Mouse (Mus musculus): ENCODE results near the gene Ep400.
"Not testable (repeated sequence)": the region's sequence is repeated elsewhere in the genome, so short reads cannot be mapped to it uniquely, and the experiment has no call there.

The Ep400 gene

DNA sequence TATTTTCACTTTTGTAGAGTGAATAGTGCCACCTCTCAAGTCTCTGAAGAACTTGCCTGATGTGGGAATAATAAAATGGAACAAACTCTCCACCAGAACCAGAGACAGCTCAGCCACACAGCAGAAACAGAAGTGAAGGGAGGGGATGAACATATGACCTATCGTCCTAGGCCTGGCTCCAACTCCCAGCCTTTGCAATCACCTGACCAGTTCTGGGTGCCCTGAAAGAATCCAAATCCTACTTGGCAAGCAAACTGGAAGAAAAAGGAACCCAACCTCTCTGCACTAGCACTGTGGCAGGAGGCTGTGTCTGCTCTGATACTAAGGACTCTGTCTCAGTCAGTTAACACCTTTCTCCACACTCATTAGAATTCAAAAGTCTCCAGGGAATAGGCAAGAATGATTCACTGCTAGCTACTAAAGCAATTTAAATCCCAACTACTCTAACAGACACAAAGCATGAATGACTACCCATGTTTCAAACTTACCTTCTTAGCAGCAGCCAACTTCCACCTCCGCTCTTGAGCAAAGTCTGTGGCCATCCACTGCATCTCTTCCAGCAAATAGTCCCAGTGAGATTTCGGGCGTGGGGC, 37.2 kb downstream of the Ep400 start:
- no peak overlapping the region for H3K4me3 ChIP-seq (replicated peaks; ENCODE audit: low read length)
- no peaks in the 10 kb centered on the region for H3K9me3 ChIP-seq (ENCODE audit: low read length)
- no peak for TF ChIP-seq POU5F1 (IDR thresholded peaks at IDR 0.05; ENCODE audit: borderline replicate concordance, low read length)
- TF ChIP-seq NANOG (IDR thresholded peaks at IDR 0.05; ENCODE audit: borderline replicate concordance, low read length), result no peak
- TF ChIP-seq CTCF (conservative IDR thresholded peaks at IDR 0.05; ENCODE audit: low read length), result no peak
- H3K4me1 ChIP-seq (replicated peaks; ENCODE audit: low read depth, low read length), result 0 out of 2 replicates have a peak, but pooled peaks cover 8% of the 10 kb centered on the region
- no peaks in the 10 kb centered on the region for H3K27me3 ChIP-seq (ENCODE audit: insufficient read depth, low read length)
- H3K36me3 ChIP-seq (ENCODE audit: insufficient read depth, low read length), result peaks cover 93% of the 10 kb centered on the region

- Histone ChIP-seq H3K36me3 (ENCODE audit: insufficient read depth, low read length) (peaks cover 91% of the 10 kb centered on the region), H3K4me3 (replicated peaks; ENCODE audit: low read length) (no peak overlapping the region), H3K27me3 (ENCODE audit: insufficient read depth, low read length) (no peaks in the 10 kb centered on the region), H3K9me3 (ENCODE audit: low read length) (no peaks in the 10 kb centered on the region), H3K4me1 (replicated peaks; ENCODE audit: low read depth, low read length) (0 out of 2 replicates have a peak, but pooled peaks cover 8% of the 10 kb centered on the region)
- no peak for TF ChIP-seq POU5F1 (IDR thresholded peaks at IDR 0.05; ENCODE audit: borderline replicate concordance, low read length)
- no peak for TF ChIP-seq CTCF (conservative IDR thresholded peaks at IDR 0.05; ENCODE audit: low read length)
- TF ChIP-seq NANOG (IDR thresholded peaks at IDR 0.05; ENCODE audit: borderline replicate concordance, low read length), result no peak
These were observed 39.3 kb downstream of the Ep400 start for GRCm38 (mm10) chr5:110731227-110731626.

DNA sequence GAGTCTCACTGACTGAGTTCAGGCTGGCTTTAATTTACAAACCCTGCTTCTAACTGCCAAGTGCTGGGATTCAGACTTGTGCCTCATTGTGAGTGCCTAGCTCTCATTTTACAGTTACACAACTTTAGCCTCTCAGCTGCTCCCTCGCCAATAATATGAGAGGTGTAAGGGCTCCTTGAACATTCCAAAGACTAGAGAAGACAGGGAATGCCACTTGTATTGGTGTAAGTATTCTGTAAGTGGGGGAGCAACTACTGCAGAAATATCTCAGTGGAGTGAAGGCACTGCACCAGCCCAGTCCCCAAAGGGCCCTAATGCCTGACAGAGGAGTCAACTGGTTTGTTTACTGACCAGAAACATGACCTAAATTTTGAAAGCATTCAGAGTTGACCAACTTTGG, 42.7 kb downstream of the Ep400 start:
- no peak for TF ChIP-seq CTCF (conservative IDR thresholded peaks at IDR 0.05; ENCODE audit: low read length)
- TF ChIP-seq POU5F1 (IDR thresholded peaks at IDR 0.05; ENCODE audit: borderline replicate concordance, low read length), result no peak
- no peak for TF ChIP-seq NANOG (IDR thresholded peaks at IDR 0.05; ENCODE audit: borderline replicate concordance, low read length)
- no peaks in the 10 kb centered on the region for H3K27me3 ChIP-seq (ENCODE audit: insufficient read depth, low read length)
- H3K36me3 ChIP-seq (ENCODE audit: insufficient read depth, low read length), result peaks cover 94% of the 10 kb centered on the region
- no peak overlapping the region for H3K4me3 ChIP-seq (replicated peaks; ENCODE audit: low read length)
- no peaks in the 10 kb centered on the region for H3K4me1 ChIP-seq (replicated peaks; ENCODE audit: low read depth, low read length)
- no peaks in the 10 kb centered on the region for H3K9me3 ChIP-seq (ENCODE audit: low read length)

- no peaks in the 10 kb centered on the region for H3K9me3 ChIP-seq (ENCODE audit: low read length)
- no peak for TF ChIP-seq NANOG (IDR thresholded peaks at IDR 0.05; ENCODE audit: borderline replicate concordance, low read length)
- H3K4me1 ChIP-seq (replicated peaks; ENCODE audit: low read depth, low read length), result no peaks in the 10 kb centered on the region
- peaks cover 88% of the 10 kb centered on the region for H3K36me3 ChIP-seq (ENCODE audit: insufficient read depth, low read length)
- H3K27me3 ChIP-seq (ENCODE audit: insufficient read depth, low read length), result no peaks in the 10 kb centered on the region
- H3K4me3 ChIP-seq (replicated peaks; ENCODE audit: low read length), result no peak overlapping the region
These were observed 47.0 kb downstream of the Ep400 start for GRCm38 (mm10) chr5:110723543-110723942.

GRCm38 (mm10) chr5:110721463-110721862, 49.1 kb downstream of the Ep400 start:
- not testable (repeated sequence) for H3K27me3 ChIP-seq (ENCODE audit: insufficient read depth, low read length); H3K9me3 ChIP-seq (ENCODE audit: low read length); H3K4me1 ChIP-seq (replicated peaks; ENCODE audit: low read depth, low read length); H3K4me3 ChIP-seq (replicated peaks; ENCODE audit: low read length)
- H3K36me3 ChIP-seq (ENCODE audit: insufficient read depth, low read length), result peaks cover 83% of the 10 kb centered on the region

- Histone ChIP-seq H3K9me3 (ENCODE audit: low read length) (no peaks in the 10 kb centered on the region), H3K36me3 (ENCODE audit: insufficient read depth, low read length) (peaks cover 73% of the 10 kb centered on the region), H3K4me3 (replicated peaks; ENCODE audit: low read length) (no peak overlapping the region), H3K4me1 (replicated peaks; ENCODE audit: low read depth, low read length) (no peaks in the 10 kb centered on the region), H3K27me3 (ENCODE audit: insufficient read depth, low read length) (no peaks in the 10 kb centered on the region)
- TF ChIP-seq POU5F1 (IDR thresholded peaks at IDR 0.05; ENCODE audit: borderline replicate concordance, low read length) (no peak), CTCF (conservative IDR thresholded peaks at IDR 0.05; ENCODE audit: low read length) (no peak), NANOG (IDR thresholded peaks at IDR 0.05; ENCODE audit: borderline replicate concordance, low read length) (no peak)
These were observed 59.1 kb downstream of the Ep400 start for GRCm38 (mm10) chr5:110711455-110711854.

- Histone ChIP-seq H3K4me3 (replicated peaks; ENCODE audit: low read length) (no peak overlapping the region), H3K36me3 (ENCODE audit: insufficient read depth, low read length) (peaks cover 91% of the 10 kb centered on the region), H3K27me3 (ENCODE audit: insufficient read depth, low read length) (no peaks in the 10 kb centered on the region), H3K4me1 (replicated peaks; ENCODE audit: low read depth, low read length) (no peaks in the 10 kb centered on the region), H3K9me3 (ENCODE audit: low read length) (no peaks in the 10 kb centered on the region)
- TF ChIP-seq NANOG (IDR thresholded peaks at IDR 0.05; ENCODE audit: borderline replicate concordance, low read length) (no peak), POU5F1 (IDR thresholded peaks at IDR 0.05; ENCODE audit: borderline replicate concordance, low read length) (no peak), CTCF (conservative IDR thresholded peaks at IDR 0.05; ENCODE audit: low read length) (no peak)
These were observed 61.3 kb downstream of the Ep400 start for GRCm38 (mm10) chr5:110709256-110709655.

- no peaks in the 10 kb centered on the region for H3K27me3 ChIP-seq (ENCODE audit: insufficient read depth, low read length)
- H3K4me3 ChIP-seq (replicated peaks; ENCODE audit: low read length), result no peak overlapping the region
- TF ChIP-seq POU5F1 (IDR thresholded peaks at IDR 0.05; ENCODE audit: borderline replicate concordance, low read length) (no peak), NANOG (IDR thresholded peaks at IDR 0.05; ENCODE audit: borderline replicate concordance, low read length) (no peak), CTCF (conservative IDR thresholded peaks at IDR 0.05; ENCODE audit: low read length) (no peak)
- no peaks in the 10 kb centered on the region for H3K4me1 ChIP-seq (replicated peaks; ENCODE audit: low read depth, low read length)
- peaks cover 96% of the 10 kb centered on the region for H3K36me3 ChIP-seq (ENCODE audit: insufficient read depth, low read length)
- no peaks in the 10 kb centered on the region for H3K9me3 ChIP-seq (ENCODE audit: low read length)
These were observed 66.5 kb downstream of the Ep400 start for GRCm38 (mm10) chr5:110704004-110704403.

- TF ChIP-seq POU5F1 (IDR thresholded peaks at IDR 0.05; ENCODE audit: borderline replicate concordance, low read length), result no peak
- TF ChIP-seq NANOG (IDR thresholded peaks at IDR 0.05; ENCODE audit: borderline replicate concordance, low read length), result no peak
- TF ChIP-seq CTCF (conservative IDR thresholded peaks at IDR 0.05; ENCODE audit: low read length), result no peak
- H3K9me3 ChIP-seq (ENCODE audit: low read length), result no peaks in the 10 kb centered on the region
- H3K4me3 ChIP-seq (replicated peaks; ENCODE audit: low read length), result no peak overlapping the region
- H3K4me1 ChIP-seq (replicated peaks; ENCODE audit: low read depth, low read length), result no peaks in the 10 kb centered on the region
- no peaks in the 10 kb centered on the region for H3K27me3 ChIP-seq (ENCODE audit: insufficient read depth, low read length)
- H3K36me3 ChIP-seq (ENCODE audit: insufficient read depth, low read length), result peaks cover 95% of the 10 kb centered on the region
These were observed 71.9 kb downstream of the Ep400 start for GRCm38 (mm10) chr5:110698617-110699016.

All from E14TG2a.4 (cell line).